Mouse (Mus musculus) embryonic fibroblast, embryonic 13.5 days (primary cell): ENCODE measurements around the gene Gm3625.

Experiments used
- CTCF ChIP-seq: IDR thresholded peaks from 2 replicates; pipeline ENCODE4 v1.5.1; 2011; ENCODE audit warnings: mild to moderate bottlenecking, control low read depth, low read length, moderate library complexity, borderline replicate concordance; ENCODE audit not compliant: insufficient read depth
- POLR2A ChIP-seq: IDR thresholded peaks from 2 replicates; pipeline ENCODE4 v1.6.1; 2011; ENCODE audit warnings: low read depth, mild to moderate bottlenecking, control low read depth, low read length, moderate library complexity

- TF ChIP-seq POLR2A (0 out of 2 replicates have a peak, but pooled peaks have one; percentile 23), CTCF (no peak)
Observed at GRCm38 (mm10) chr12:4593166-4593929, 621 bp upstream of the Gm3625 start.
